Mouse (Mus musculus): Measurements from ENCODE around the gene Usp24. TPM values are rescaled to one million over a fixed set of nuclear protein-coding genes. Genes with fewer than 3 reads are reported as not detected.

The Usp24 gene
- total RNA-seq, 1 experiment, result 30.5 TPM

DNA sequence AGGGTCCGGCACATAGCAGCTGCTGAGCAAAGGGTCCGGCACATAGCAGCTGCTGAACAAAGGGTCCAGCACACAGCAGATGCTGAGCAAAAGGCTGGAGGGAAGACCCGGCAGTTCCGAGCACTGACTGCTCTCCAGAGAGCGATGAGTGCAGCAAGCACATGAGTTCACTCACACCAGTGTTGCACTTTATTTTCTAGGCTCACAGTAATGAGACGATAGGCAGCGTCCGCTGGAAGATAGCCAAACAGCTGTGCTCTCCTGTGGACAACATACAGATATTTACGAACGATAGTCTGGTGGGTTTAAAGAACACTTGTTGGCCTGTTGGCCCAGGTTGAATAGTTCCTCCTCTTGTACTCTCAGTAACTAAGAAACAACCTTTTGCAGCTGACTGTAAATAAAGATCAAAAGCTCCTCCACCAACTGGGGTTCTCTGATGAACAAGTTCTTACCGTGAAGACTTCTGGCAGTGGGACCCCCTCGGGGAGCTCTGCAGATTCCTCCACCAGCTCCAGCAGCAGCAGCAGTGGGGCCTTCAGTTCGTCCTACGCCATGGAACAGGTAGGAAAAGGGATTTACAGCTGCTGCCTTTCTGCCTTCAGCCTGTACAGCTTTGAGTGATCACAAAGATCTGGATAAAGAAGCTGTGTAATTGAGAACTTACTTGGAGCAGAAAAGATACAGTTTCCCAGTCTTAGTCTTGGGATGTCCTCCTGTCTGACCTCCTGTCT is 63.0 kb downstream of the Usp24 start:
- peaks cover 28% of the 10 kb centered on the region for H3K36me3 ChIP-seq (ENCODE audit: control insufficient read depth, insufficient read depth, low read length, poor library complexity, severe bottlenecking)
- no peak for TF ChIP-seq ZNF384 (IDR thresholded peaks at IDR 0.05; ENCODE audit: low read depth, low read length)
- TF ChIP-seq ZC3H11A (IDR thresholded peaks at IDR 0.05; ENCODE audit: borderline replicate concordance, low read depth, low read length), result no peak
- no peak for TF ChIP-seq HCFC1 (IDR thresholded peaks at IDR 0.05; ENCODE audit: borderline replicate concordance, insufficient read depth, low read length)
- TF ChIP-seq CHD2 (IDR thresholded peaks at IDR 0.05; ENCODE audit: low read depth, low read length), result no peak
- TF ChIP-seq MAFK (IDR thresholded peaks at IDR 0.05; ENCODE audit: insufficient read depth, low read depth, low read length), result no peak
- DNase-seq (ENCODE audit: low read depth, low spot score), result no peak

DNA sequence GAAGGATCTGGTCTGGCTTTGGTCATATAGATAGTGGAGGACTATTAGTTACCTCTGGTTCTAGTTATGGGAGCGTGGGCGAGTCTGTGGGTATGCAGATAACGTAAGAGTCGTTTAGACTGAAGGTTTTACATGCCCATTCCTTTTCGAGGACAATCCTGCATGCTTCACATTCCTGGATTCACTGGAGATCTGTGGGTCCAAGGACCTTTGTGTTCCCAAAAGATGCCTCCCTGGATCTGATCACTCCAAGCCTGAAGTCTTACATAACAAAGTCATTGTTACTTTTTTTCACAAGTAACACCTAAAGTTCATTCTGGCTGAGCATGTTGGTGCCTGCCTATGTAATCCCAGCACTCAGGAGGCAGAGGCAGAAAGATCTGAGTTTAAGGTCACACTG is 65.1 kb downstream of the Usp24 start:
- no peaks in the 10 kb centered on the region; a peak in 1 of 4 replicates for H3K4me1 ChIP-seq (ENCODE audit: control insufficient read depth in 2 of 2, insufficient read depth in 2 of 2, low read length in 2 of 2, poor library complexity in 1 of 2)
- peaks cover 39% of the 10 kb centered on the region for H3K36me3 ChIP-seq (ENCODE audit: control insufficient read depth, insufficient read depth, low read length, poor library complexity, severe bottlenecking)
- no peak for TF ChIP-seq HCFC1 (IDR thresholded peaks at IDR 0.05; ENCODE audit: borderline replicate concordance, insufficient read depth, low read length)
- TF ChIP-seq ZC3H11A (IDR thresholded peaks at IDR 0.05; ENCODE audit: borderline replicate concordance, low read depth, low read length), result no peak
- no peak for TF ChIP-seq ZNF384 (IDR thresholded peaks at IDR 0.05; ENCODE audit: low read depth, low read length)
- no peak overlapping the region for H3K9ac ChIP-seq (ENCODE audit: insufficient read depth, low read depth, low read length, poor library complexity, severe bottlenecking)
- H3K27ac ChIP-seq (ENCODE audit: insufficient read depth, low read depth, low read length, poor library complexity, severe bottlenecking), result no peak overlapping the region
- DNase-seq (ENCODE audit: low read depth, low spot score), result no peak
- no peaks in the 10 kb centered on the region for H3K9me3 ChIP-seq (ENCODE audit: control insufficient read depth, insufficient read depth, low read depth, low read length)
- in situ Hi-C loops (cut with MboI; ENCODE audit: low sequenced_read_pairs in 2 of 2, unreplicated experiment in 2 of 2), result no loop called here
- H3K4me3 ChIP-seq (ENCODE audit: insufficient read depth in 1 of 2, low read depth in 1 of 2, low read length in 2 of 2, poor library complexity in 1 of 2, severe bottlenecking in 1 of 2), result no peak overlapping the region

More for the DNA sequence above, 63.0 kb downstream of the Usp24 start:
- Histone ChIP-seq H3K9ac (ENCODE audit: insufficient read depth, low read depth, low read length, poor library complexity, severe bottlenecking) (no peak overlapping the region), H3K4me3 (ENCODE audit: insufficient read depth in 1 of 2, low read depth in 1 of 2, low read length in 2 of 2, poor library complexity in 1 of 2, severe bottlenecking in 1 of 2) (no peak overlapping the region), H3K9me3 (ENCODE audit: control insufficient read depth, insufficient read depth, low read depth, low read length) (no peaks in the 10 kb centered on the region), H3K27ac (ENCODE audit: insufficient read depth, low read depth, low read length, poor library complexity, severe bottlenecking) (no peak overlapping the region), H3K4me1 (ENCODE audit: control insufficient read depth in 2 of 2, insufficient read depth in 2 of 2, low read length in 2 of 2, poor library complexity in 1 of 2) (no peaks in the 10 kb centered on the region; a peak in 1 of 4 replicates)
- in situ Hi-C loops (cut with MboI; ENCODE audit: low sequenced_read_pairs in 2 of 2, unreplicated experiment in 2 of 2), result no loop called here

DNA sequence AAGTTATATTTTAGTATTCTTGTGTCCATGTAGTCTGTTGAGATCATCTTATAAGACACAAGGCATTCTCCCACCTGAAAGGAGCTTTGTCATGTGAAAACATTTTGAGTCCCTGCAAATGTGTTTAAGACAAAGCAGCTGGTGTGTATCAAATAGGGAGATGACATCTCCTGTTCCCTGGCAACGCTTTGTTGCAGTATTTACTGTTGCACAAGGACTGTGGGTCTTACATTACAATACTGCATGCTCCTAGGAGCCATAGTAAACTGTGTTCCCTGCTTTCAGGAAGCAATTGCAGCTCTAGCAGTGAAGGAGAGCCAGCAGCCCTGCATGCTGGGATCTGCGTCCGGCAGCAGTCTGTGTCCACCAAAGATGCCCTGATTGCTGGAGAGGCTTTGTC is 73.9 kb downstream of the Usp24 start:
- H3K9me3 ChIP-seq (ENCODE audit: control insufficient read depth, insufficient read depth, low read depth, low read length), result peaks cover 16% of the 10 kb centered on the region
- no peak overlapping the region for H3K27ac ChIP-seq (ENCODE audit: insufficient read depth, low read depth, low read length, poor library complexity, severe bottlenecking)
- no peaks in the 10 kb centered on the region for H3K4me1 ChIP-seq (ENCODE audit: control insufficient read depth in 2 of 2, insufficient read depth in 2 of 2, low read length in 2 of 2, poor library complexity in 1 of 2)
- in situ Hi-C loops (cut with MboI; ENCODE audit: low sequenced_read_pairs in 2 of 2, unreplicated experiment in 2 of 2), result no loop called here
- DNase-seq (ENCODE audit: low read depth, low spot score), result no peak
- H3K9ac ChIP-seq (ENCODE audit: insufficient read depth, low read depth, low read length, poor library complexity, severe bottlenecking), result no peak overlapping the region
- H3K4me3 ChIP-seq (ENCODE audit: insufficient read depth in 1 of 2, low read depth in 1 of 2, low read length in 2 of 2, poor library complexity in 1 of 2, severe bottlenecking in 1 of 2), result no peak overlapping the region
- peaks cover 58% of the 10 kb centered on the region for H3K36me3 ChIP-seq (ENCODE audit: control insufficient read depth, insufficient read depth, low read length, poor library complexity, severe bottlenecking)
- TF ChIP-seq MAFK (IDR thresholded peaks at IDR 0.05; ENCODE audit: insufficient read depth, low read depth, low read length) (no peak), HCFC1 (IDR thresholded peaks at IDR 0.05; ENCODE audit: borderline replicate concordance, insufficient read depth, low read length) (no peak), ZNF384 (IDR thresholded peaks at IDR 0.05; ENCODE audit: low read depth, low read length) (no peak), ZC3H11A (IDR thresholded peaks at IDR 0.05; ENCODE audit: borderline replicate concordance, low read depth, low read length) (no peak), CHD2 (IDR thresholded peaks at IDR 0.05; ENCODE audit: low read depth, low read length) (no peak)

DNA sequence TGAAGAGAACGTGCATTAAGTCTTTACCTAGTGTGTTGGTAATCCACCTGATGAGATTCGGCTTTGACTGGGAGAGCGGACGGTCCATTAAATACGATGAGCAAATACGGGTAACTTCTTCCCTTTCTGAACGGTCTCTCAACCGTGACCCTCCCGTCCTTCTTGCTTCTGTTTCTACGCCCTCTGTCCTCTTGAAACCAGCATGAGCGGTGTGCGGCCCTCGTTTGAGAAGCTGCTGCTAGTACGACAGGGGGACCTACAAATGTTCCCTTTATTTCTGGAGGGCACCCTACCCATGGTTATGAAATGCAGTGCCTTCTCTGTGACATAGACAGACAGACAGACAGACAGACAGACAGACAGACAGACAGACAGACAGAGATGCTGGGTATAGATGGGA is 93.6 kb downstream of the Usp24 start:
- Histone ChIP-seq H3K36me3 (ENCODE audit: control insufficient read depth, insufficient read depth, low read length, poor library complexity, severe bottlenecking) (peaks cover 22% of the 10 kb centered on the region), H3K9me3 (ENCODE audit: control insufficient read depth, insufficient read depth, low read depth, low read length) (no peaks in the 10 kb centered on the region), H3K4me1 (ENCODE audit: control insufficient read depth in 2 of 2, insufficient read depth in 2 of 2, low read length in 2 of 2, poor library complexity in 1 of 2) (no peaks in the 10 kb centered on the region), H3K4me3 (ENCODE audit: insufficient read depth in 1 of 2, low read depth in 1 of 2, low read length in 2 of 2, poor library complexity in 1 of 2, severe bottlenecking in 1 of 2) (no peak overlapping the region), H3K27ac (ENCODE audit: insufficient read depth, low read depth, low read length, poor library complexity, severe bottlenecking) (no peak overlapping the region), H3K9ac (ENCODE audit: insufficient read depth, low read depth, low read length, poor library complexity, severe bottlenecking) (no peak overlapping the region)
- TF ChIP-seq CHD2 (IDR thresholded peaks at IDR 0.05; ENCODE audit: low read depth, low read length) (no peak), MAFK (IDR thresholded peaks at IDR 0.05; ENCODE audit: insufficient read depth, low read depth, low read length) (no peak), HCFC1 (IDR thresholded peaks at IDR 0.05; ENCODE audit: borderline replicate concordance, insufficient read depth, low read length) (no peak), ZNF384 (IDR thresholded peaks at IDR 0.05; ENCODE audit: low read depth, low read length) (no peak), ZC3H11A (IDR thresholded peaks at IDR 0.05; ENCODE audit: borderline replicate concordance, low read depth, low read length) (no peak)
- in situ Hi-C loops (cut with MboI; ENCODE audit: low sequenced_read_pairs in 2 of 2, unreplicated experiment in 2 of 2), result no loop called here
- no peak for DNase-seq (ENCODE audit: low read depth, low spot score)

Measured in ES-E14 (cell line).